Mouse (Mus musculus) telencephalon, adult 2 months (tissue): ENCODE results near the gene Impdh2.
A peak's percentile ranks its signal among the peaks of the same experiment; 100 is the strongest.
"Not testable (repeated sequence)": the region's sequence is repeated elsewhere in the genome, so short reads cannot be mapped to it uniquely, and the experiment has no call there.

Source experiments
- DNase-seq: peaks from one replicate; pipeline ENCODE4 v3.0.0-alpha.2; 2011; ENCODE audit warnings: low read depth, low spot score

The Impdh2 gene

GRCm38 (mm10) chr9:108600011-108600410 is 39.9 kb downstream of the Impdh2 start:
- no peak for DNase-seq

DNA sequence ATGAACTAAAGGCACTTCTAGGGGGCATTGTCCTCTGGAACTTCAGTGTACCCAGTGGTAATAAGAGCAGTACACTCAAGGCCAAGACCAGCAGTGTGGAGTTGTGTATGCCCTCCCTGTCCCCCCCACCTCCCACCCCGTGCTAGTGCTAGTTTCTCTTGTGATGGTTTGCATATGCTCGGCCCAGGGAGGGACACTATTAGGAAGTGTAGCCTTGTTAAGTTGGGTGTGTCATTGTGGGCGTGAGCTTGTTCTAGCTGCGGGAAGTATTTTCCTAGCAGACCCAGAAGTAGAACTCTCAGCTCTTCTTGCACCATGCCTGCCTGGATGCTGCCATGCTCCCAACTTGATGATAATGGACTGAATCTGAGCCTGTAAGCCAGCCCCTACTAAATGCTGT is 41.9 kb downstream of the Impdh2 start:
- no peak for DNase-seq

GRCm38 (mm10) chr9:108607929-108608328 is 47.8 kb downstream of the Impdh2 start:
- not testable (repeated sequence) for DNase-seq

GRCm38 (mm10) chr9:108608889-108609288 is 48.8 kb downstream of the Impdh2 start:
- DNase-seq, result no peak

DNA sequence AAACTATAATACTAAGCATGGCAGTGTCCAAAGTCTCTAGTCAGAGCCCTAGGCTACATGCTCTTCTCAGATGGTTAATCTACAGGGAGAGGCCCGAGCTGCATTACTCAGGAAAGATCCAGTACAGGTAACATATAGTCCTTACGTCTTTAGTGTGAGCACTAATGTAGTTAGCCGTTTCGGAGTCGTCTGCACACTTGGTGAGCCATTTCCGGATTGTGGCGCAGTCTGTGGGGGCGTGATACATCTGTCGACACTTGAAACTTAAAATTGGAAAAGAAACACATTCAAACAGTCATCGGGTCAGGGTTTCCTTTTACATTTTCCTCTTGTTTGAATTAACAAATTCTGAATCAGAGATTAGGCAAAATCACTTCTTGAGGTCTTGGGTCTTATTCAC is 51.4 kb downstream of the Impdh2 start:
- peak; percentile 27 for DNase-seq
